Mouse (Mus musculus) forebrain, embryonic 16.5 days (tissue): ENCODE measurements around the gene Gm10645. TPM values are rescaled to one million over a fixed set of nuclear protein-coding genes. Genes with fewer than 3 reads are reported as not detected.

Source experiments
- ATAC-seq: fragments of 200-750 bp; cut with Nextera tagmentation; 2 replicates; pipeline ENCODE4 v1.8.0; 2017; ENCODE audit warnings: mild to moderate bottlenecking, moderate library complexity
- H3K27ac ChIP-seq: fragments of 300-500 bp; sonication (generic); 2 replicates; pipeline ENCODE4 v1.5.1; 2014; ENCODE audit warnings: low read length, control low read depth
- H3K27me3 ChIP-seq: fragments of 300-500 bp; sonication (generic); replicated peaks from 2 replicates; pipeline ENCODE4 v1.6.1; 2014; ENCODE audit warnings: low read length; ENCODE audit not compliant: control insufficient read depth, insufficient read depth
- H3K36me3 ChIP-seq: fragments of 300-500 bp; sonication (generic); 2 replicates; pipeline ENCODE4 v1.6.1; 2014; ENCODE audit not compliant: control insufficient read depth, insufficient read depth
- H3K4me1 ChIP-seq: fragments of 300-500 bp; sonication (generic); replicated peaks from 2 replicates; pipeline ENCODE4 v1.6.1; 2014; ENCODE audit warnings: low read length; ENCODE audit not compliant: control insufficient read depth, insufficient read depth
- H3K4me2 ChIP-seq: fragments of 300-500 bp; sonication (generic); 2 replicates; pipeline ENCODE4 v1.6.1; 2014; ENCODE audit warnings: mild to moderate bottlenecking, low read length, control low read depth
- H3K4me3 ChIP-seq: fragments of 300-500 bp; sonication (generic); replicated peaks from 2 replicates; pipeline ENCODE4 v1.5.1; 2014; ENCODE audit warnings: mild to moderate bottlenecking, low read length, control low read depth
- H3K9ac ChIP-seq: fragments of 300-500 bp; sonication (generic); replicated peaks from 2 replicates; pipeline ENCODE4 v1.6.1; 2014; ENCODE audit warnings: low read depth, low read length, control low read depth
- H3K9me3 ChIP-seq: fragments of 300-500 bp; sonication (generic); 2 replicates; pipeline ENCODE4 v1.6.1; 2016; ENCODE audit warnings: low read length; ENCODE audit not compliant: control insufficient read depth
- WGBS: fragments of 180-500 bp; shearing (Covaris S2); extraction: QIAGEN DNeasy Blood & Tissue Kit; methylation state at CpG from one replicate; pipeline ENCODE4 v1.1.7; 2014; 5-methylcytosine and 5-hydroxymethylcytosine counted together
- polyA plus RNA-seq: library from polyadenylated mRNA; unstranded; fragments of >200 nt; fragmentation: Nextera tagmentation; extraction: Ambion mirVana; gene quantifications from 2 replicates; pipeline ENCODE4 v1.2.1, GENCODE M21; 2015

Gm10645 gene
- polyA plus RNA-seq, 1 experiment from 2014 or later: 8.0 TPM

- WGBS: 50% methylated on average over 4 of the region's 4 CpGs
- Histone ChIP-seq H3K36me3 (no peaks in the 10 kb centered on the region), H3K9me3 (no peaks in the 10 kb centered on the region), H3K27ac (no peak overlapping the region), H3K4me3 (no peak overlapping the region), H3K4me2 (no peak overlapping the region), H3K9ac (no peak overlapping the region), H3K4me1 (no peaks in the 10 kb centered on the region), H3K27me3 (no peaks in the 10 kb centered on the region)
- no peak for ATAC-seq
Measured at GRCm38 (mm10) chr8:83155110-83155509, 10.9 kb downstream of the Gm10645 start.

GRCm38 (mm10) chr8:83152470-83152869 lies 13.5 kb downstream of the Gm10645 start:
- H3K9ac ChIP-seq: no peak overlapping the region
- no peaks in the 10 kb centered on the region for H3K36me3 ChIP-seq
- H3K4me1 ChIP-seq: no peaks in the 10 kb centered on the region
- no peaks in the 10 kb centered on the region for H3K9me3 ChIP-seq
- H3K4me3 ChIP-seq: no peak overlapping the region
- no peak overlapping the region for H3K4me2 ChIP-seq
- WGBS: 63% methylated on average over 4 of the region's 4 CpGs
- H3K27ac ChIP-seq: no peak overlapping the region
- H3K27me3 ChIP-seq: no peaks in the 10 kb centered on the region
- no peak for ATAC-seq

GRCm38 (mm10) chr8:83152055-83152454 lies 13.9 kb downstream of the Gm10645 start:
- no peak for ATAC-seq
- H3K4me2 ChIP-seq: no peak overlapping the region
- no peak overlapping the region for H3K27ac ChIP-seq
- no peak overlapping the region for H3K9ac ChIP-seq
- H3K27me3 ChIP-seq: no peaks in the 10 kb centered on the region
- H3K4me3 ChIP-seq: no peak overlapping the region
- no peaks in the 10 kb centered on the region for H3K4me1 ChIP-seq
- 73% methylated on average over 2 of the region's 2 CpGs for WGBS
- no peaks in the 10 kb centered on the region for H3K36me3 ChIP-seq
- no peaks in the 10 kb centered on the region for H3K9me3 ChIP-seq

DNA sequence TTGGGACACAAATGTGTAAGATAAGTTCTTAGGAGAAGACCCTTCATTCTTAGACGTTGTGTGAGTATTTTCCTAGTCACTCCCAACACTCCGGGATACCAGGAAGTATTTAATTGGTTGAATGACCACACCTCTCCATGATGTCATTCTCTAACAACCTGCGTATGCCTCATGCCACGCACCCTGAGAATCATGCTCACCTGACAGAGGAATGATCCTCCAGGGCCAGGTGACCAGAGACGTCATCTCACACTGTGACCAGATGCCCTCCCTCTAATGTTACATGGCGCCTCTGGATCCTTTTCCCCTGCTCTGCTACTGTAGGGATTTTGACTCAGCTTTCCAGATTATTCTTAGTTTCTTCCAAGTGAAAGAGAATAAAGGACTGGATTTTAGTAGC lies 16.8 kb downstream of the Gm10645 start:
- Histone ChIP-seq H3K27ac (no peak overlapping the region), H3K27me3 (no peaks in the 10 kb centered on the region), H3K9me3 (no peaks in the 10 kb centered on the region), H3K4me2 (no peak overlapping the region), H3K36me3 (no peaks in the 10 kb centered on the region), H3K9ac (no peak overlapping the region), H3K4me1 (no peaks in the 10 kb centered on the region), H3K4me3 (no peak overlapping the region)
- 93% methylated on average over 6 of the region's 6 CpGs for WGBS
- no peak for ATAC-seq

GRCm38 (mm10) chr8:83145421-83145820 lies 20.5 kb downstream of the Gm10645 start:
- Histone ChIP-seq H3K4me1 (no peaks in the 10 kb centered on the region), H3K9ac (no peak overlapping the region), H3K4me2 (no peak overlapping the region), H3K4me3 (no peak overlapping the region), H3K27ac (no peak overlapping the region), H3K27me3 (no peaks in the 10 kb centered on the region), H3K9me3 (no peaks in the 10 kb centered on the region), H3K36me3 (no peaks in the 10 kb centered on the region)
- ATAC-seq: 0 out of 2 replicates have a peak, but pooled peaks have one; percentile 28
- WGBS: 34% methylated on average over 3 of the region's 3 CpGs

DNA sequence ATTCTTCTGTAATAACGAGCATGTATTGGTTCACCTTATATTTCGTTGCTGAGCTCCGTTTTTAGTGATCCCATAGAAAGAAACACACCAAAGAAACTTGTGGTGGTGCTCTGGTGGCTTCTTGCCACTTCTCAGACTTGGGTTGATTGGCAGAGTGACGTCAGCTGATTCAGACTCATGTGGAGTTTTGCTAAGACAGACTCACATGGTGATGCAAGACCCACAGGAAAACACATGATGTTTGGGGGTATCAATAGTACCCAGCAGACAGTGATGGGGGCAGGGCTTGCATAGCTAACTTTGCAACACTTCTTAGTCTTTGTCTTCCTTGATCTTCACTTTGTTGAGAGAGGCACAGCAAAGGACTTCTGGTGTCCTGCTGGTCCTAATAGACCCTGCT lies 21.4 kb downstream of the Gm10645 start:
- no peaks in the 10 kb centered on the region for H3K36me3 ChIP-seq
- H3K27me3 ChIP-seq: no peaks in the 10 kb centered on the region
- ATAC-seq: no peak
- H3K9ac ChIP-seq: no peak overlapping the region
- 82% methylated on average over 4 of the region's 4 CpGs for WGBS
- H3K9me3 ChIP-seq: no peaks in the 10 kb centered on the region
- H3K4me2 ChIP-seq: no peak overlapping the region
- H3K4me1 ChIP-seq: no peaks in the 10 kb centered on the region
- H3K4me3 ChIP-seq: no peak overlapping the region
- no peak overlapping the region for H3K27ac ChIP-seq

GRCm38 (mm10) chr8:83141358-83141757 lies 24.6 kb downstream of the Gm10645 start:
- 85% methylated on average over 5 of the region's 5 CpGs for WGBS
- ATAC-seq: no peak
- Histone ChIP-seq H3K4me3 (no peak overlapping the region), H3K9ac (no peak overlapping the region), H3K9me3 (no peaks in the 10 kb centered on the region), H3K36me3 (no peaks in the 10 kb centered on the region), H3K27me3 (no peaks in the 10 kb centered on the region), H3K27ac (no peak overlapping the region), H3K4me1 (no peaks in the 10 kb centered on the region), H3K4me2 (no peak overlapping the region)

GRCm38 (mm10) chr8:83140701-83141111 lies 25.3 kb downstream of the Gm10645 start:
- no peak overlapping the region for H3K4me3 ChIP-seq
- 79% methylated on average over 3 of the region's 3 CpGs for WGBS
- H3K9ac ChIP-seq: no peak overlapping the region
- no peaks in the 10 kb centered on the region for H3K9me3 ChIP-seq
- no peak overlapping the region for H3K27ac ChIP-seq
- no peak overlapping the region for H3K4me2 ChIP-seq
- ATAC-seq: no peak
- H3K27me3 ChIP-seq: no peaks in the 10 kb centered on the region
- H3K4me1 ChIP-seq: no peaks in the 10 kb centered on the region
- no peaks in the 10 kb centered on the region for H3K36me3 ChIP-seq

DNA sequence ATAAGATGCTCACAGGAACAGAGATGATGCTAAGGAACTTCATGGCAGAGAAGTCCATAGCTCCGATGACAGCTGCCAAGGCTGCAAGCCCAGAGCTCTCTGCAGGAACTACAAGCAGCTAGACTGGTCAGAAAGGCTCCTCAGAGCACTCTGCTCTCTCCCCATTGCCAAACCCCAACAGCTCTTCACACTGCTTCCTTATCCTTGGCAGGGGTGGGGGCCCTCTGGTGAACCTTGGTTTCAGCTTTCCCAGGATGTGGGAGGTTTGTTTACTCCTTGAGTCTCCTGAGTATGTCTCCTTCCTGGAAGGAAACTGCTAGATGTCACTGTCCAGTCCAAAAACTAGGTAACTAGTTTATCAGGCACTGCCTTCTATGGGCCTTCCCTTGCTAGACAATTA lies 25.9 kb downstream of the Gm10645 start:
- no peaks in the 10 kb centered on the region for H3K27me3 ChIP-seq
- H3K4me1 ChIP-seq: no peaks in the 10 kb centered on the region
- no peak overlapping the region for H3K9ac ChIP-seq
- no peaks in the 10 kb centered on the region for H3K36me3 ChIP-seq
- H3K4me2 ChIP-seq: no peak overlapping the region
- no peak overlapping the region for H3K27ac ChIP-seq
- WGBS: 87% methylated on average over 1 of the region's 1 CpGs
- H3K4me3 ChIP-seq: no peak overlapping the region
- no peak for ATAC-seq
- no peaks in the 10 kb centered on the region for H3K9me3 ChIP-seq

DNA sequence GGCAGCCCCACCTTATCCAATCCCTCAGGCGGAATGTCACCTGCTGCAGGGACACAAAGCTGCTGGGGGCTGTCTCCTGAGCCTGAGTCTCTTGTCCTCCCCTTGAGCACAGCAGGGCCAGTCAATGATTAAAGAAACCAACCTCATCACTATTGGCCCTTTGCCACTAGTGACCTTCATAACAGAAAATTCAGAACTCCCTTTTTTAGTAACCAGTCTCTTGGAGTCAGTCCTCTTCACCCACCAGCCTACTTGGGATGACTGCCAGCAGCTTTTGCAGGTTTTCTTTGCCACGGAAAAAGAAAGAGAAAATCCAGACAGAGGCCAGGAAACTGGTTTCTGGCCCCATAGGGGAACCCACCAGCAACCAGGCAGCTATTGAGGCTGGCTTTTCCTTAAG lies 30.9 kb downstream of the Gm10645 start:
- H3K27ac ChIP-seq: no peak overlapping the region
- no peak overlapping the region for H3K4me3 ChIP-seq
- no peaks in the 10 kb centered on the region for H3K27me3 ChIP-seq
- H3K9me3 ChIP-seq: no peaks in the 10 kb centered on the region
- H3K4me1 ChIP-seq: no peaks in the 10 kb centered on the region
- no peaks in the 10 kb centered on the region for H3K36me3 ChIP-seq
- no peak for ATAC-seq
- no peak overlapping the region for H3K9ac ChIP-seq
- no peak overlapping the region for H3K4me2 ChIP-seq
- WGBS: 40% methylated on average over 2 of the region's 2 CpGs
